Mouse (Mus musculus) stomach, embryonic 14.5 days (tissue): ENCODE measurements at regions not wholly inside any gene's neighbourhood (a gene's known extent, or its start where the extent isn't known, plus 50 kb on each side); places are given as distances from the start of the nearest gene placed in this dataset.

Experiments
- ATAC-seq: fragments of 200-750 bp; cut with Nextera tagmentation; 2 replicates; pipeline ENCODE4 v1.8.0; 2017; ENCODE audit warnings: low read depth, moderate TSS enrichment; ENCODE audit not compliant: insufficient number of reproducible peaks, insufficient read depth, low FRiP score
- H3K27ac ChIP-seq: fragments of 300-500 bp; sonication (generic); 2 replicates; pipeline ENCODE4 v1.5.1; 2014; ENCODE audit warnings: mild to moderate bottlenecking, low read length, moderate library complexity, mixed read lengths
- H3K27me3 ChIP-seq: fragments of 300-500 bp; sonication (generic); 2 replicates; pipeline ENCODE4 v1.6.1; 2014; ENCODE audit warnings: low read length, control low read depth, mixed read lengths; ENCODE audit not compliant: control insufficient read depth, insufficient read depth
- H3K36me3 ChIP-seq: fragments of 300-500 bp; sonication (generic); 2 replicates; pipeline ENCODE4 v1.6.1; 2014; ENCODE audit warnings: mild to moderate bottlenecking, control low read depth, low read length, moderate library complexity, mixed read lengths; ENCODE audit not compliant: control insufficient read depth, insufficient read depth
- H3K4me1 ChIP-seq: fragments of 300-500 bp; sonication (generic); 2 replicates; pipeline ENCODE4 v1.6.1; 2014; ENCODE audit warnings: low read length, control low read depth, mixed read lengths; ENCODE audit not compliant: control insufficient read depth, insufficient read depth
- H3K4me2 ChIP-seq: fragments of 300-500 bp; sonication (generic); replicated peaks from 2 replicates; pipeline ENCODE4 v1.6.1; 2014; ENCODE audit warnings: low read depth, low read length, control low read depth
- H3K4me3 ChIP-seq: fragments of 300-500 bp; sonication (generic); 2 replicates; pipeline ENCODE4 v1.5.1; 2014; ENCODE audit warnings: low read depth, low read length, control low read depth
- H3K9ac ChIP-seq: fragments of 300-500 bp; sonication (generic); replicated peaks from 2 replicates; pipeline ENCODE4 v1.6.1; 2014; ENCODE audit warnings: low read depth, mild to moderate bottlenecking, control low read depth, low read length, moderate library complexity, mixed read lengths
- H3K9me3 ChIP-seq: fragments of 300-500 bp; sonication (generic); 2 replicates; pipeline ENCODE4 v1.6.1; 2016; ENCODE audit warnings: low read depth, low read length, control low read depth; ENCODE audit not compliant: control insufficient read depth
- WGBS: fragments of 180-500 bp; shearing (Covaris S2); extraction: QIAGEN DNeasy Blood & Tissue Kit; methylation state at CpG from one replicate; pipeline ENCODE4 v1.1.7; 2014; 5-methylcytosine and 5-hydroxymethylcytosine counted together

DNA sequence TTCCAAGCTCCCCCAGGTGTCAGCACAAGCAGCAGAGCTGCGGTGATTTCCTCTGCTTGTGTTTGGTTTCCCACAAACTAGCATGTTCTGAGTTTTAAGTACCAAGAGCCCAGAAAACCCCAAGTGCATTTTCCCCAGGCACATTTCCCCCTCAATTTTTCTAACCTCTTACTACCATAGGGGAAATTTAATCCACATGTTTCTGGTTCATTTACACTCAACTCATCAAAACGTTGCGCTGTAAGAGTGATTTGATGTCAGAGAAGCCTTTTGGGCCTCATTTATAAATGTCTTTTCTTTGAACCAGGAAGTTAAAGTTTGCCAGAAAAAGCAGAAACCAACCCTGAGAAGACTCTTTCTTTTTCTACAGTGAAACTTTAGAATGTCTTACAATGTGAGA is 89.4 kb downstream of the Gm10192 start:
- no peak overlapping the region for H3K27ac ChIP-seq
- H3K9ac ChIP-seq = no peak overlapping the region
- H3K9me3 ChIP-seq = no peaks in the 10 kb centered on the region
- H3K4me1 ChIP-seq = no peaks in the 10 kb centered on the region
- ATAC-seq = no peak
- WGBS = 62% methylated on average over 3 of the region's 3 CpGs
- no peaks in the 10 kb centered on the region for H3K27me3 ChIP-seq
- no peak overlapping the region for H3K4me3 ChIP-seq
- H3K36me3 ChIP-seq = no peaks in the 10 kb centered on the region
- H3K4me2 ChIP-seq = no peak overlapping the region

DNA sequence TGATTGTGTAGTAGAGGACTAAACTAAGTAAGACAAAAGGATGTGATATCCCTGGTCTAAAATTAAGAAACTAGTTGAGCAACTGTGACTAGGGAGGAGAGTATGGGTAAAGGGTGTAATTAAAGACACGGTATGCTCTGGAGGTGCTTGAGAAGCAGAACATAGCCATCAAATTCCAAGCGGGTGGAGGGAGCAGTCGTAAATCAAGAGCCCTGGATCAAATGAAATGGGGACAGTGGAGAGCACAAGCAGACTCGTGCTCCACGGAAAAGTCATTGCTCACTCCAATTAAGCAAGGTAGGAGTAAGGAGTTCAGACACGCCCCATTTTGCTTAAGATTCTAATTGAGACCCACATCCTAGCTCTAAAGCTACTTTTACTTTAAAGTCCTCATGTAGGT is 132.2 kb downstream of the Gm10192 start:
- ATAC-seq = no peak

DNA sequence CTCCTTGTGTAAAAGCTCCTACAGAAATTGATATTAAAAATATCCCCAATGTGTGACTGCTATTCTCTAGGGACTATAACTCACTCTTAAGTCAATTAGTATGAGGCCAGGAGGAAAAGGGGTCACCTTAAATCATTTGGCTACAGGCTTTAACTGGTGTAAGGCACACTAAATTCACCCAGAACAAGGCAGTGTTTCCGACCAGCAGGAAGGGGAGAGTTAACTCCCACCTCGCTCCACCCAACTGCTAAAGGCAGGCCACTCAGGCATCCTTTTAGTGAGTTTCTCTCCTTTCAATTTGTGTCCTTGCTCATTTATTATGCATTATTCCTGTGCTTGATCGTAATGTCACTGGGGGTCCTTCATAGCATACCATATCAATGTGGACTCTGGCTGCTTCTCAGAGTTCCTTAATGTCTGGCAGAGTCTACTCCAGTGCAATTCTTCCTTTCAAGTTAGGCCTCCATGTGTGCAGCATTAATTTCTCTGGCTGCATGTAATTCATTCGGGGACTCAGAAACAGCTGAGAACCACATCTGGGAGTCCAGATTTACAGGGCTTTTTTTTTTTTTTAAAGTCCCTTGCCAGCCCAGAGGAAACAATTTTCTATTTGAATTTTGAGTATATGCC is 133.8 kb downstream of the Gm10192 start:
- no peaks in the 10 kb centered on the region for H3K27me3 ChIP-seq
- H3K36me3 ChIP-seq = no peaks in the 10 kb centered on the region
- H3K27ac ChIP-seq = no peak overlapping the region
- WGBS = 75% methylated on average over 4 of the region's 4 CpGs
- no peak for ATAC-seq
- H3K4me3 ChIP-seq = no peak overlapping the region
- no peak overlapping the region for H3K4me2 ChIP-seq
- H3K9me3 ChIP-seq = no peaks in the 10 kb centered on the region
- no peaks in the 10 kb centered on the region for H3K4me1 ChIP-seq
- H3K9ac ChIP-seq = no peak overlapping the region

More for the DNA sequence above, 132.2 kb downstream of the Gm10192 start:
- Histone ChIP-seq H3K4me2 (no peak overlapping the region), H3K9me3 (no peaks in the 10 kb centered on the region), H3K36me3 (no peaks in the 10 kb centered on the region), H3K4me1 (no peaks in the 10 kb centered on the region), H3K9ac (no peak overlapping the region), H3K27me3 (no peaks in the 10 kb centered on the region), H3K27ac (no peak overlapping the region), H3K4me3 (no peak overlapping the region)
- 49% methylated on average over 6 of the region's 6 CpGs for WGBS

DNA sequence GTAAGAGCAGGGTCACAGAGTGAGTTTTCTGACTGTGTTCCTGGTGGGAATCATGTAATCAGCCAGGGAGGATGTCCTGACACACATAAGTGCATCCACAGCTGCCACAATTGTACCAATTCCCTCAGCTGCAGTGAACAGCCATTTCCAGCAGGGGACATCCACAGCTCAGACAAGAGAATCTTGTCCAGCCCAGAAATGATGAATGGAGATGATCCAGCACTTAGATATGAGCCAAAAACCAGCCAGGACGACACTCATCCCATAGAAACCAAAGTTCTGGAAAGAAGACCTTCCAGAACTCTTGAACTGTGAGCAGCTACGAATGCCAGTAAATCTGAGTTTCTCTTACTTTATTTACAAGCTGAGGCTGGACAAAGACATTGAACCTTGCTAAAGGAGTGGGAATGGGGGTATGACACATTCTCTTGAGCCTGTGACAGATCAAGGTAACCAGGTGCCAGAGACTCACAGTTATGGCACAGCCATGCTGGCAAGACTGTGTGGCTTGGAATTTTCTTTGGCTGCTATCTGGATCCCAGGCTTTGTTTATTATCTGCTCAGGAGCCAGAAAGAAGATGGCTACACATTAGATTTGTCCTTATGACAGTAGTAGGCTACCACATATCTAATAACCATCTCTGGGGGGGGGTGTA is 145.1 kb downstream of the Gm10192 start:
- no peak overlapping the region for H3K27ac ChIP-seq
- H3K9me3 ChIP-seq = no peaks in the 10 kb centered on the region
- no peak overlapping the region for H3K4me2 ChIP-seq
- no peaks in the 10 kb centered on the region for H3K27me3 ChIP-seq
- H3K4me1 ChIP-seq = no peaks in the 10 kb centered on the region
- H3K36me3 ChIP-seq = no peaks in the 10 kb centered on the region
- H3K4me3 ChIP-seq = no peak overlapping the region
- ATAC-seq = no peak
- 24% methylated on average over 2 of the region's 2 CpGs for WGBS
- H3K9ac ChIP-seq = no peak overlapping the region

DNA sequence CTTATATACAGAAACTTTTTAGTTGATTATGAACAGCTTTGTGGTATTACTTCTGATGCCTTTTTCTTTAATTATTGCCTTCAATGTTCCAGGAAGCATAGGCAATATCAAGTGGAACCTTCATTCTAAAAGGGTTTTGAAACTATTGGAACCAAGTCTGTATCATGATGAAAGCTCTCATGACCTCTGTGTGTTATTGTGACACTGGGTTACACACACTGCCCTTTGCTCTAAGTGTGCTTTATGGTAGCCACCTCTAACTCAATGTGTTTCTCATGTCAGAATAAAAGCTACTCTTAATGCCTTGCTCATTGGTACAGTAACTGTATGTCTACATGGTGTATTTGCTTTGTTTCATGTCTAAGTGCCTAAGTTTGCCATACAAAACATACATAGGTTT is 154.0 kb downstream of the Gm10192 start:
- no peak for ATAC-seq
- no peak overlapping the region for H3K9ac ChIP-seq
- H3K27ac ChIP-seq = no peak overlapping the region
- no peaks in the 10 kb centered on the region for H3K36me3 ChIP-seq
- H3K4me2 ChIP-seq = no peak overlapping the region
- no peaks in the 10 kb centered on the region for H3K9me3 ChIP-seq
- no peaks in the 10 kb centered on the region for H3K4me1 ChIP-seq
- no peak overlapping the region for H3K4me3 ChIP-seq
- no peaks in the 10 kb centered on the region for H3K27me3 ChIP-seq

DNA sequence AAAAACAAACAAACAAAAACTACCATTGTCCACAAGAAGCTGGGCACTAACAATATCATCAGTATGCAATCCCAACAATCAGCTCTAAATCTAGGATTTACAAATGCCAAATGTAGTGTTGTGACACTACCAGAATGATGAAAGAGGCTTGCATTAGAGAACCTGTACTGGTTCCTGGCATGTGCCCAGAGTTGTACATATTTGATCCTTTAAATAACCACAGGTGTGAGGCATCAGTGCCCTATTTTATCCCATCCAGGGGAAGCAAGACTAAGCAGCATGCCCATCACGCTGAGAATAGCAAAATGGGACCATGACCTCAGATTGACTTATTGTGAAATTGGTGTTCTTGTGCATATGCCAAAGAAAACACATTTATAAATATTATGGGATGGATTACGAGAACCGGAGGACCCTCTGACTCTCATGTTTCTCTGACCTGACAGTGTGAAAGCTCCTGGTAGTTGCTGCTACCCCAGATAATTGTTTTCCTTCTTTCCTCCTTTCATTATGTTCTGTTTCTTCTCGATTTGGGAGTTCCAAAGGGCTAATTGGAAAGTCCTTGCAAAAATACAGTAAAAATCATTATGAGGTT is 157.4 kb downstream of the Gm10192 start:
- no peak for ATAC-seq
- H3K27ac ChIP-seq = no peak overlapping the region
- 47% methylated on average over 4 of the region's 4 CpGs for WGBS
- H3K4me1 ChIP-seq = no peaks in the 10 kb centered on the region
- H3K9me3 ChIP-seq = no peaks in the 10 kb centered on the region
- no peak overlapping the region for H3K4me2 ChIP-seq
- H3K4me3 ChIP-seq = no peak overlapping the region
- no peaks in the 10 kb centered on the region for H3K27me3 ChIP-seq
- H3K36me3 ChIP-seq = no peaks in the 10 kb centered on the region
- H3K9ac ChIP-seq = no peak overlapping the region

DNA sequence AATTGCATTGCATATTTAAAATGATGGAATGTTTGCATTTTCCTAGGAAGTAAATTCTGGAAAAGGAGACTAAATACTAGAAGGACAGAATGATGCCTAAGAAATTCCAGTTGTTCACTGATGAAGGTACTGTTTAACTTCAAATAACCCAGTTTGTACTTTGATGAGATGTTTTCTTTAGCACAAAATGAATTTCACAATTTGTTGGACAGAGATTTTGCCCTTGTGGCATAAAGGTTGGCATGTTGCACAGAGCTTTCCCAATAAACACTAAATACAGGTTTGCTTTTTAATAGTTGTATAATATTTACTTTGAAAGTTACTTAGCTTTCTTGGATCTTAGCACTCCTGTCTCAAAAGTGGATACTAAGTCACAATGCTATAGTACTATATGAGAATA is 181.6 kb downstream of the Gm10192 start:
- H3K36me3 ChIP-seq = no peaks in the 10 kb centered on the region
- H3K27me3 ChIP-seq = no peaks in the 10 kb centered on the region
- no peak overlapping the region for H3K4me2 ChIP-seq
- no peak overlapping the region for H3K27ac ChIP-seq
- H3K4me1 ChIP-seq = no peaks in the 10 kb centered on the region
- H3K9me3 ChIP-seq = no peaks in the 10 kb centered on the region
- H3K4me3 ChIP-seq = no peak overlapping the region
- H3K9ac ChIP-seq = no peak overlapping the region
- no peak for ATAC-seq

DNA sequence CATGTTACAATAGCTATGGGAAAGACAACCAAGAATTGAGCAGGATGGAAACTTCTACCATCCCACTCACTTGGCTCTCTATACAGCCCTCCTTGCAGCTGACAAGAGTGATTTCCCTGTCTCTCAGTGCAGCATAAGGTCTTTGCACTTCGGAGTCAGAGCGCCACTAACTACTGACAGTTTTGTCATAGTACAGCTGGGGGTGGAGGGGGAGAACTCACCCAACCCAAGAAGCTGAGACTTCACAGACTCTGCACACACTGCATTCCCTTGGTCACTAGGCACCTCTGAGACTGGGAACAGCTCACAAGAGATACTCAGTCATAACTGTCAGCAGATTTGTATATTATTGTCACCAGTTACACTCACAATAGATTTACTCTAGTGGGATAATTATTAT is 195.3 kb upstream of the Gm12695 start:
- H3K27ac ChIP-seq = no peak overlapping the region
- WGBS = 60% methylated on average over 2 of the region's 2 CpGs
- no peak overlapping the region for H3K4me3 ChIP-seq

More for the DNA sequence above, 195.3 kb upstream of the Gm12695 start:
- H3K9ac ChIP-seq = no peak overlapping the region
- H3K27me3 ChIP-seq = no peaks in the 10 kb centered on the region
- H3K36me3 ChIP-seq = no peaks in the 10 kb centered on the region
- peak; percentile 49; the same call in 1 of the 2 replicates for ATAC-seq
- no peaks in the 10 kb centered on the region for H3K9me3 ChIP-seq
- no peaks in the 10 kb centered on the region for H3K4me1 ChIP-seq
- no peak overlapping the region for H3K4me2 ChIP-seq
